Mouse (Mus musculus): ENCODE results near the gene Lamc1. TPM values are rescaled to one million over a fixed set of nuclear protein-coding genes. Genes with fewer than 3 reads are reported as not detected.

Lamc1 gene
- polyA plus RNA-seq, 1 experiment from 2014 or later: 28.1 TPM

- no peaks in the 10 kb centered on the region for H3K9me3 ChIP-seq (ENCODE audit: control insufficient read depth, low read length)
- 48% methylated on average over 6 of the region's 6 CpGs for WGBS
- ATAC-seq (ENCODE audit: low FRiP score) (no peak), DNase-seq (ENCODE audit: low spot score) (no peak)
- H3K4me1 ChIP-seq (replicated peaks; ENCODE audit: control insufficient read depth, insufficient read depth, low read length): peaks cover 3% of the 10 kb centered on the region; the same call in 1 of the 2 replicates
- no peak overlapping the region for H3K27ac ChIP-seq
- H3K36me3 ChIP-seq (replicated peaks; ENCODE audit: control insufficient read depth, insufficient read depth): no peaks in the 10 kb centered on the region
- H3K9ac ChIP-seq: no peak overlapping the region
- no peak overlapping the region for H3K4me3 ChIP-seq (replicated peaks; ENCODE audit: low read length)
- no peak overlapping the region for H3K4me2 ChIP-seq (replicated peaks)
- no peaks in the 10 kb centered on the region for H3K27me3 ChIP-seq (ENCODE audit: control insufficient read depth, insufficient read depth, low read length)
Measured at GRCm38 (mm10) chr1:153320554-153321147, 11.9 kb downstream of the Lamc1 start.

GRCm38 (mm10) chr1:153320121-153320520, 12.5 kb downstream of the Lamc1 start:
- whole genome bisulfite sequencing: 79% methylated on average over 4 of the region's 4 CpGs
- Histone ChIP-seq H3K36me3 (replicated peaks; ENCODE audit: control insufficient read depth, insufficient read depth) (no peaks in the 10 kb centered on the region), H3K4me2 (replicated peaks) (no peak overlapping the region), H3K4me1 (replicated peaks; ENCODE audit: control insufficient read depth, insufficient read depth, low read length) (peaks cover 3% of the 10 kb centered on the region; the same call in 1 of the 2 replicates), H3K27ac (no peak overlapping the region), H3K4me3 (replicated peaks; ENCODE audit: low read length) (no peak overlapping the region), H3K9ac (no peak overlapping the region), H3K27me3 (ENCODE audit: control insufficient read depth, insufficient read depth, low read length) (no peaks in the 10 kb centered on the region), H3K9me3 (ENCODE audit: control insufficient read depth, low read length) (no peaks in the 10 kb centered on the region)
- ATAC-seq (ENCODE audit: low FRiP score): no peak
- DNase-seq (ENCODE audit: low spot score): no peak

DNA sequence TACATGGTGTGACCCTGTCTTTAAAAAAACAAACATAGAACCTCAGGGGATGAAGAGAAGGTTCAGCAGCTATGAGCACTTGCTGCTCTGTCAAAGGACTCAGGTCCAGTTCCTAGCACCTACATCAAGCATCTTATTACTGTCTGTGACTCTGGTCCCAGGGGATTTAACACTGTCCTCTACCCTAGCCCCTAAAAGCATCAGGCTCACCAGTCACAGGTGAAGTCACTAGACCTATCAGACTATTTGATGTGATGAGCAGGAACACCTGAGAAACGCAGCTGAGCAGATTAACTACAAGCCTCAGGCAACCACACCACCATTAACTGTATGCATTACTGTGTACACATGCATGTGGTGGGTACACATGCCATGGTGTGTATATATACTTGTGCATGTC, 13.8 kb downstream of the Lamc1 start:
- no peak for ATAC-seq (ENCODE audit: low FRiP score)
- WGBS: 95% methylated on average over 1 of the region's 1 CpGs

GRCm38 (mm10) chr1:153318287-153318686, 14.3 kb downstream of the Lamc1 start:
- H3K9me3 ChIP-seq (ENCODE audit: control insufficient read depth, low read length): no peaks in the 10 kb centered on the region
- no peaks in the 10 kb centered on the region for H3K36me3 ChIP-seq (replicated peaks; ENCODE audit: control insufficient read depth, insufficient read depth)
- H3K4me1 ChIP-seq (replicated peaks; ENCODE audit: control insufficient read depth, insufficient read depth, low read length): peaks cover 3% of the 10 kb centered on the region; the same call in 1 of the 2 replicates
- H3K9ac ChIP-seq: no peak overlapping the region
- no peak overlapping the region for H3K4me2 ChIP-seq (replicated peaks)
- DNase-seq (ENCODE audit: low spot score): no peak
- no peaks in the 10 kb centered on the region for H3K27me3 ChIP-seq (ENCODE audit: control insufficient read depth, insufficient read depth, low read length)
- no peak overlapping the region for H3K27ac ChIP-seq
- ATAC-seq (ENCODE audit: low FRiP score): no peak
- H3K4me3 ChIP-seq (replicated peaks; ENCODE audit: low read length): no peak overlapping the region
- 94% methylated on average over 7 of the region's 7 CpGs for WGBS

More for the DNA sequence above, 13.8 kb downstream of the Lamc1 start:
- H3K27me3 ChIP-seq (ENCODE audit: control insufficient read depth, insufficient read depth, low read length): no peaks in the 10 kb centered on the region
- H3K4me2 ChIP-seq (replicated peaks): no peak overlapping the region
- H3K36me3 ChIP-seq (replicated peaks; ENCODE audit: control insufficient read depth, insufficient read depth): no peaks in the 10 kb centered on the region
- H3K9ac ChIP-seq: no peak overlapping the region
- H3K4me3 ChIP-seq (replicated peaks; ENCODE audit: low read length): no peak overlapping the region
- H3K27ac ChIP-seq: no peak overlapping the region
- peaks cover 3% of the 10 kb centered on the region; the same call in 1 of the 2 replicates for H3K4me1 ChIP-seq (replicated peaks; ENCODE audit: control insufficient read depth, insufficient read depth, low read length)
- no peak for DNase-seq (ENCODE audit: low spot score)
- H3K9me3 ChIP-seq (ENCODE audit: control insufficient read depth, low read length): no peaks in the 10 kb centered on the region

DNA sequence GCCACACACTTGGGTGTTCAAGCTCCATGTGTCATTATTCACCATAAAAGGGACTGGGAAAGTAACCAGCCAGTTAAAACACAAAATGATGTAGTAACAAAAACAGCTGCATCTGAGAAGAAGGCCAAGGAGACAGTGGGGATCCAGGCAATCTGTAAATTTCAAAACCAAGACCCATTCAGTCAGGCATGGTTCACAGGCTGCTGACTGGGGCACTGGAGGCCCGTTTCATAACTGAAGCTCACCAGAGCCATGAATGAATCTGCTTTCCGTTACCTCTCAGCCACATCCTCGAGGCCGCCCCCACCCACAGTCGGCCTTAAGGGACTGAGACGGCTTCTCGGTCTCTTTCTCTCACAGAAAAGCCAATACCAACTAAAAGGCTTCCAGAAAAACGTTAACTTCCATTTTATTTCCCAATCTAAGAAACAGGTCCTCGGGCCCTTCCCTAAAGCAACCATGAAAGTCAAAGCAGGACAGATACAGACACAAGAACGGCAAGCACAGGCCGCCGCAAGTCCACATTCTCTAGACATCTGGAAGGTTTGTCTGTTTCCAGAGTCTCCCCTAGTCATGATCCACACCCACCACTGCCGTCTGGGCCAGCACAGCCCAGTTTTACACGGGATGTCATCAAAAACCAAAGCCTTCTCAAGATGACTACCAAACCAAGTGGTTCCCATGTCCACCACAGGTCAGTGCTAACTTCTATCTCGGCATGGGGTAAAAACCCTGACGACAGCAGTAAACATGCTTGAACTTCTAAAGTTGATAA, 14.9 kb downstream of the Lamc1 start:
- 78% methylated on average over 16 of the region's 16 CpGs for WGBS
- H3K4me3 ChIP-seq (replicated peaks; ENCODE audit: low read length): no peak overlapping the region
- ATAC-seq (ENCODE audit: low FRiP score) (no peak), DNase-seq (ENCODE audit: low spot score) (no peak)
- H3K36me3 ChIP-seq (replicated peaks; ENCODE audit: control insufficient read depth, insufficient read depth): no peaks in the 10 kb centered on the region
- no peaks in the 10 kb centered on the region for H3K27me3 ChIP-seq (ENCODE audit: control insufficient read depth, insufficient read depth, low read length)
- H3K9me3 ChIP-seq (ENCODE audit: control insufficient read depth, low read length): no peaks in the 10 kb centered on the region
- H3K9ac ChIP-seq: no peak overlapping the region
- no peak overlapping the region for H3K4me2 ChIP-seq (replicated peaks)
- H3K4me1 ChIP-seq (replicated peaks; ENCODE audit: control insufficient read depth, insufficient read depth, low read length): peaks cover 3% of the 10 kb centered on the region; the same call in 1 of the 2 replicates
- H3K27ac ChIP-seq: no peak overlapping the region

GRCm38 (mm10) chr1:153316956-153317355, 15.6 kb downstream of the Lamc1 start:
- Histone ChIP-seq H3K27me3 (ENCODE audit: control insufficient read depth, insufficient read depth, low read length) (no peaks in the 10 kb centered on the region), H3K27ac (no peak overlapping the region), H3K4me1 (replicated peaks; ENCODE audit: control insufficient read depth, insufficient read depth, low read length) (peaks cover 3% of the 10 kb centered on the region; the same call in 1 of the 2 replicates), H3K36me3 (replicated peaks; ENCODE audit: control insufficient read depth, insufficient read depth) (no peaks in the 10 kb centered on the region), H3K4me2 (replicated peaks) (no peak overlapping the region), H3K9ac (no peak overlapping the region), H3K9me3 (ENCODE audit: control insufficient read depth, low read length) (no peaks in the 10 kb centered on the region), H3K4me3 (replicated peaks; ENCODE audit: low read length) (no peak overlapping the region)
- ATAC-seq (ENCODE audit: low FRiP score) (no peak), DNase-seq (ENCODE audit: low spot score) (no peak)
- 56% methylated on average over 8 of the region's 8 CpGs for WGBS

DNA sequence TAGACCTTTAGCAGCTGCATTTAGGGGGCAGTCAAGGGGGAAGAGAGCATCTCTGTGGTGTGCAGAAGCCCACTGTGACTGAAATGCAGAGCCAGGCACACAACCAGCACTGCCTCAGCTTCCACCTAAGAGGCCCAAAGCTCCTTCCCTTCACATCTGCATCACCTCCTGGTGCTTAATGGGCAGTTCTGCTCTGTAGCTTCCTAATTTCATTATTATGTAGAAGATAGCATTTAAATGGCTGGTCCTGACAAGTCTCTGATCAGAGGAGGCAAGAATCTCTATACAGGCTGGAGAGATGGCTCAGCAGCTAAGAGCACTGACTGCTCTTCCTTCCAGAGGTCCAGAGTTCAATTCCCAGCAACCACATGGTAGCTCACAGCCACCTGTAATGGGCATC, 16.3 kb downstream of the Lamc1 start:
- no peak overlapping the region for H3K27ac ChIP-seq
- DNase-seq (ENCODE audit: low spot score): no peak
- no peak overlapping the region for H3K4me2 ChIP-seq (replicated peaks)
- no peak overlapping the region for H3K9ac ChIP-seq
- no peak overlapping the region for H3K4me3 ChIP-seq (replicated peaks; ENCODE audit: low read length)
- ATAC-seq (ENCODE audit: low FRiP score): no peak
- H3K9me3 ChIP-seq (ENCODE audit: control insufficient read depth, low read length): no peaks in the 10 kb centered on the region
- peaks cover 3% of the 10 kb centered on the region; the same call in 1 of the 2 replicates for H3K4me1 ChIP-seq (replicated peaks; ENCODE audit: control insufficient read depth, insufficient read depth, low read length)
- H3K36me3 ChIP-seq (replicated peaks; ENCODE audit: control insufficient read depth, insufficient read depth): no peaks in the 10 kb centered on the region
- no peaks in the 10 kb centered on the region for H3K27me3 ChIP-seq (ENCODE audit: control insufficient read depth, insufficient read depth, low read length)

DNA sequence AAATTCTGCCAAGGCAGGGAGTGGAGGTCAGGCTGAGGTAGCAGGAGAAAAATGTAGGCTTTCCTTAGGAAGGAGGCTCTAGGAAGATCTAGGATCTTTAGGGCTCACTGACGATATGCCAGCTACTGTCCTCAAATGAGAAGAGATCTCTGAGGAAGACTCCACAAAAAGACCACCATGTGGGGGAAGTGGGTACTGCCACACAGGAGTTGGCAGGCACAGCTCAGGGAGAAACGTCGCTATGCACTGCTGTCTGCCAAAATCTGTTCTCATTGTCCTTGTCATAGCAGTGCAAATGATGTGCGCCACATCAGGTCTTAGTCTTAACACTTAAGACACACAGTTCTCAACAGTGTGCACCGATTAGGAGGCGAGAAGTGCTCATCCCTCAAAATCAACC, 17.5 kb downstream of the Lamc1 start:
- H3K27me3 ChIP-seq (ENCODE audit: control insufficient read depth, insufficient read depth, low read length): no peaks in the 10 kb centered on the region
- WGBS: 91% methylated on average over 6 of the region's 6 CpGs
- H3K9me3 ChIP-seq (ENCODE audit: control insufficient read depth, low read length): no peaks in the 10 kb centered on the region
- no peaks in the 10 kb centered on the region for H3K36me3 ChIP-seq (replicated peaks; ENCODE audit: control insufficient read depth, insufficient read depth)
- ATAC-seq (ENCODE audit: low FRiP score) (no peak), DNase-seq (ENCODE audit: low spot score) (no peak)
- no peak overlapping the region for H3K4me2 ChIP-seq (replicated peaks)
- peaks cover 3% of the 10 kb centered on the region; the same call in 1 of the 2 replicates for H3K4me1 ChIP-seq (replicated peaks; ENCODE audit: control insufficient read depth, insufficient read depth, low read length)
- H3K4me3 ChIP-seq (replicated peaks; ENCODE audit: low read length): no peak overlapping the region
- no peak overlapping the region for H3K9ac ChIP-seq
- no peak overlapping the region for H3K27ac ChIP-seq

- 95% methylated on average over 5 of the region's 5 CpGs for WGBS
- ATAC-seq (ENCODE audit: low FRiP score): no peak
Measured at GRCm38 (mm10) chr1:153312992-153313391, 19.6 kb downstream of the Lamc1 start.

More at GRCm38 (mm10) chr1:153312992-153313391, 19.6 kb downstream of the Lamc1 start:
- H3K27ac ChIP-seq: no peak overlapping the region
- H3K27me3 ChIP-seq (ENCODE audit: control insufficient read depth, insufficient read depth, low read length): no peaks in the 10 kb centered on the region
- H3K36me3 ChIP-seq (replicated peaks; ENCODE audit: control insufficient read depth, insufficient read depth): no peaks in the 10 kb centered on the region
- no peaks in the 10 kb centered on the region for H3K9me3 ChIP-seq (ENCODE audit: control insufficient read depth, low read length)
- H3K4me3 ChIP-seq (replicated peaks; ENCODE audit: low read length): no peak overlapping the region
- no peak for DNase-seq (ENCODE audit: low spot score)
- H3K4me1 ChIP-seq (replicated peaks; ENCODE audit: control insufficient read depth, insufficient read depth, low read length): peaks cover 19% of the 10 kb centered on the region
- no peak overlapping the region for H3K9ac ChIP-seq
- no peak overlapping the region for H3K4me2 ChIP-seq (replicated peaks)

Measured in hindbrain, embryonic 14.5 days (tissue).